Mouse (Mus musculus): ENCODE results near the gene Dio3. TPM values are rescaled to one million over a fixed set of nuclear protein-coding genes. Genes with fewer than 3 reads are reported as not detected.
A peak's percentile ranks its signal among the peaks of the same experiment; 100 is the strongest.

Gene Dio3
- total RNA-seq, 2 experiments from 2014 or later = 0.82 to 1.6 TPM

Small RNAs within 50 kb of the gene (microRNA-seq; reads per million reads assigned to microRNA genes)
- gene Mir1247 = 75.9 reads per million, percentile 48 among the genes with 10 or more reads in this experiment

Other genes with a start within 250 kb of the Dio3 start
- 100 to 1,000 TPM; 104 to 114 TPM for gene Ppp2r5c, start 168.1 kb downstream of the Dio3 start, total RNA-seq (2021)

Measured in adrenal gland, postnatal 36 days (tissue).